Mouse (Mus musculus) embryonic fibroblast, embryonic 13.5 days (primary cell): ENCODE measurements around the gene Coro2a.
"Not testable (repeated sequence)": the region's sequence is repeated elsewhere in the genome, so short reads cannot be mapped to it uniquely, and the experiment has no call there.

ENCODE experiments used
- CTCF ChIP-seq: IDR thresholded peaks from 2 replicates; pipeline ENCODE4 v1.5.1; 2011; ENCODE audit warnings: mild to moderate bottlenecking, control low read depth, low read length, moderate library complexity, borderline replicate concordance; ENCODE audit not compliant: insufficient read depth
- POLR2A ChIP-seq: IDR thresholded peaks from 2 replicates; pipeline ENCODE4 v1.6.1; 2011; ENCODE audit warnings: low read depth, mild to moderate bottlenecking, control low read depth, low read length, moderate library complexity

- not testable (repeated sequence) for TF ChIP-seq CTCF, POLR2A
These were observed 21.2 kb downstream of the Coro2a start for GRCm38 (mm10) chr4:46580799-46581243.
